Comparison of ENCODE assay signal across 8 mouse cellular contexts in genomic region chr16:8494268-8494667, GRCm38 (mm10). TPM values are rescaled to one million over a fixed set of nuclear protein-coding genes. Genes with fewer than 3 reads are reported as not detected.
A peak's percentile ranks its signal among the peaks of the same experiment; 100 is the strongest.
DNase-seq lines count a peak whose midpoint lies in the region; ATAC-seq lines count a peak whose summit lies in the region.

No protein-coding gene starts in this region.

- 18% methylated on average over 4 of the region's 4 CpGs for WGBS in hindbrain, embryonic 15.5 days

- no peak overlapping the region for H3K27ac ChIP-seq in hindbrain, embryonic 15.5 days (replicated peaks)

- peak; percentile 73; the same call in 1 of the 2 replicates for ATAC-seq in hindbrain, embryonic 15.5 days (ENCODE audit: low FRiP score, low read depth)

- no peak overlapping the region for H3K9ac ChIP-seq in hindbrain, embryonic 15.5 days

- H3K4me2 ChIP-seq in hindbrain, embryonic 15.5 days = no peak overlapping the region

- no peak overlapping the region for H3K4me3 ChIP-seq in hindbrain, embryonic 15.5 days

- H3K4me1 ChIP-seq in hindbrain, embryonic 15.5 days (replicated peaks) = peaks cover 7% of the 10 kb centered on the region; the same call in 1 of the 2 replicates

- no peaks in the 10 kb centered on the region for H3K9me3 ChIP-seq in hindbrain, embryonic 15.5 days

- peak; percentile 29 to 33 for DNase-seq in urinary bladder, adult 18-20 months (ENCODE audit: low spot score in 2 of 2)
- no peak for DNase-seq in urinary bladder, adult 2 months (ENCODE audit: low spot score)
- DNase-seq in cerebellum, adult 9-10 months = peak; percentile 72
- peak; percentile 72 for DNase-seq in forelimb bud, embryonic 11.5 days (ENCODE audit: low read depth, low spot score)
- peak; percentile 51 for DNase-seq in left cerebral cortex, adult 11 months (ENCODE audit: low spot score)
- DNase-seq in mesoderm, embryonic 11.5 days (ENCODE audit: low read depth, low spot score) = peak; percentile 86
- peak; percentile 49 for DNase-seq in skeletal muscle tissue, adult 2 months (ENCODE audit: low read depth, low spot score)

- H3K27me3 ChIP-seq in hindbrain, embryonic 15.5 days = peaks cover 2% of the 10 kb centered on the region; the same call in 1 of the 2 replicates

- H3K36me3 ChIP-seq in hindbrain, embryonic 15.5 days = no peaks in the 10 kb centered on the region; the same call in 1 of the 2 replicates

RNA-seq across cellular contexts. Expression of gene Abat, which starts 19.0 kb away (rescaled TPM):
- polyA plus RNA-seq in urinary bladder, adult 2 months (2012; rRNA removed) = 11.7 and 16.7 TPM in 2 replicates
- 82.8 and 85.6 TPM in 2 replicates for polyA plus RNA-seq in hindbrain, embryonic 15.5 days (2015; fragmentation: Nextera tagmentation; extraction: Ambion mirVana)

RNA-seq across cellular contexts. Expression of gene Mettl22, which starts 23.7 kb away (rescaled TPM):
- 26.1 and 28.4 TPM in 2 replicates for polyA plus RNA-seq in urinary bladder, adult 2 months (2012; rRNA removed)
- polyA plus RNA-seq in hindbrain, embryonic 15.5 days (2015; fragmentation: Nextera tagmentation; extraction: Ambion mirVana) = 43.8 and 51.7 TPM in 2 replicates
